Mouse (Mus musculus) kidney, embryonic 14.5 days (tissue): ENCODE results near the gene Hist1h4d. TPM values are rescaled to one million over a fixed set of nuclear protein-coding genes. Genes with fewer than 3 reads are reported as not detected.
A peak's percentile ranks its signal among the peaks of the same experiment; 100 is the strongest.
"Not testable (repeated sequence)": the region's sequence is repeated elsewhere in the genome, so short reads cannot be mapped to it uniquely, and the experiment has no call there.

Experiments
- ATAC-seq: fragments of 200-750 bp; cut with Nextera tagmentation; 2 replicates; pipeline ENCODE4 v1.8.0; 2017; ENCODE audit warnings: moderate number of reproducible peaks, mild to moderate bottlenecking, moderate TSS enrichment, moderate library complexity; ENCODE audit not compliant: low FRiP score, low TSS enrichment
- H3K27ac ChIP-seq: fragments of 300-500 bp; sonication (generic); 2 replicates; pipeline ENCODE4 v1.5.1; 2014; ENCODE audit warnings: low read depth, mild to moderate bottlenecking, low read length, moderate library complexity, mixed read lengths
- H3K27me3 ChIP-seq: fragments of 300-500 bp; sonication (generic); 2 replicates; pipeline ENCODE4 v1.6.1; 2014; ENCODE audit warnings: mild to moderate bottlenecking, low read length; ENCODE audit not compliant: control insufficient read depth, insufficient read depth
- H3K36me3 ChIP-seq: fragments of 300-500 bp; sonication (generic); 2 replicates; pipeline ENCODE4 v1.6.1; 2014; ENCODE audit warnings: low read length, mixed read lengths; ENCODE audit not compliant: control insufficient read depth, insufficient read depth
- H3K4me1 ChIP-seq: fragments of 300-500 bp; sonication (generic); 2 replicates; pipeline ENCODE4 v1.6.1; 2014; ENCODE audit warnings: low read length, mixed read lengths; ENCODE audit not compliant: control insufficient read depth, insufficient read depth
- H3K4me2 ChIP-seq: fragments of 300-500 bp; sonication (generic); replicated peaks from 2 replicates; pipeline ENCODE4 v1.6.1; 2014; ENCODE audit warnings: low read depth, mild to moderate bottlenecking, low read length
- H3K4me3 ChIP-seq: fragments of 300-500 bp; sonication (generic); 2 replicates; pipeline ENCODE4 v1.5.1; 2014; ENCODE audit warnings: mild to moderate bottlenecking, low read length
- H3K9ac ChIP-seq: fragments of 300-500 bp; sonication (generic); 2 replicates; pipeline ENCODE4 v1.6.1; 2014; ENCODE audit warnings: low read depth, mild to moderate bottlenecking, low read length, moderate library complexity
- H3K9me3 ChIP-seq: fragments of 300-500 bp; sonication (generic); 2 replicates; pipeline ENCODE4 v1.6.1; 2016; ENCODE audit warnings: low read length; ENCODE audit not compliant: control insufficient read depth
- WGBS: fragments of 180-500 bp; shearing (Covaris S2); extraction: QIAGEN DNeasy Blood & Tissue Kit; methylation state at CpG from one replicate; pipeline ENCODE4 v1.1.7; 2014; 5-methylcytosine and 5-hydroxymethylcytosine counted together
- microRNA-seq: library from miRNA; unstranded; fragments of <30 nt; microRNA quantifications from one replicate; pipeline ENCODE4, GENCODE M21; 2016
- polyA plus RNA-seq: library from polyadenylated mRNA; unstranded; fragments of >200 nt; fragmentation: Nextera tagmentation; extraction: Ambion mirVana; gene quantifications from 2 replicates; pipeline ENCODE4 v1.2.1, GENCODE M21; 2014

Hist1h4d gene
- polyA plus RNA-seq, 1 experiment from 2014 or later = 113 TPM

DNA sequence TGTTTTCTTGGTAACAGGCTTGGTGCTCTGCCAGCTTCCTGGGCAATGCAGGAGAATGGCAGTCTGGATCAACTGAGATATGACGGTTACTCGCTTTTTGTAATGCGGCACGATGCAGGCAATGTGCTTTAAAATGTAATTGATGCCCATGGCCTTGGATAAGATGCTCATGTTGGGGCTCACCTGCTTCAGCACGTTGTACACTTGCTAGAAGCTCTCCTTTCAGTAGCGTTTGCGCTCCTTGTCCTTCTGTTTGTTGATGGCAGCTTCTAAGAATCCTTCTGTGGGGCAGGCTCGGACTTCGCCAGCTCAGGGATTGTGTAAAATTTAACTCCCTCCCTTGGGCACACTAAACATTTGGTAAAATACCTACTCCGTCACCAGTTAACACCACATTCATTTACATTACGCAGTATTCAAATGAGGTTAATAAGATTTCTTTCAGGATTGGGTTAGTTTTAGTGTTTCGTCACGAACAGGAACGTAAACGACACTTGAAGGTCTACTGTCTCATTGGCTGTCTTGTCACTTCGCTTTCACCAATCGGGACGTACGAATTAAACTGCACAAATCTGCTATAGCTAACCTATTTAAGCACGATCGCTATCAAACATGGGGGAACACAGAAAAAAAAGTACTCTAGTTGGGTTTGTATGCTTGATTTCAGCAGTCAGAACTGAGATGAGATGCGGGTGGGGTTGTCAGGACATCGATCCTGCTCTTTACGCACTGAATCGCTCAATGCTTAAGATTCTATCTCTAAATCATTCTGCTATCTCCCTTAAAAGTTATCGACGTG lies 39.5 kb downstream of the Hist1h4d start, which contains the start of gene Hist1h2be:
TSS of gene Hist1h2be (minus strand) at position 392 of the 799 bp plus-strand sequence.
- Histone ChIP-seq H3K4me1 (peaks cover 3% of the 10 kb centered on the region; the same call in 1 of the 2 replicates), H3K9me3 (no peaks in the 10 kb centered on the region), H3K9ac (peak within 1 kb of the TSS; percentile 95), H3K4me2 (peak within 1 kb of the TSS; percentile 77), H3K27ac (peak within 1 kb of the TSS; percentile 99), H3K36me3 (no peaks in the 10 kb centered on the region), H3K4me3 (peak within 1 kb of the TSS; percentile 75), H3K27me3 (no peaks in the 10 kb centered on the region)
- under 1% methylated on average over 27 of the region's 27 CpGs for WGBS
- ATAC-seq = peak; percentile 85

DNA sequence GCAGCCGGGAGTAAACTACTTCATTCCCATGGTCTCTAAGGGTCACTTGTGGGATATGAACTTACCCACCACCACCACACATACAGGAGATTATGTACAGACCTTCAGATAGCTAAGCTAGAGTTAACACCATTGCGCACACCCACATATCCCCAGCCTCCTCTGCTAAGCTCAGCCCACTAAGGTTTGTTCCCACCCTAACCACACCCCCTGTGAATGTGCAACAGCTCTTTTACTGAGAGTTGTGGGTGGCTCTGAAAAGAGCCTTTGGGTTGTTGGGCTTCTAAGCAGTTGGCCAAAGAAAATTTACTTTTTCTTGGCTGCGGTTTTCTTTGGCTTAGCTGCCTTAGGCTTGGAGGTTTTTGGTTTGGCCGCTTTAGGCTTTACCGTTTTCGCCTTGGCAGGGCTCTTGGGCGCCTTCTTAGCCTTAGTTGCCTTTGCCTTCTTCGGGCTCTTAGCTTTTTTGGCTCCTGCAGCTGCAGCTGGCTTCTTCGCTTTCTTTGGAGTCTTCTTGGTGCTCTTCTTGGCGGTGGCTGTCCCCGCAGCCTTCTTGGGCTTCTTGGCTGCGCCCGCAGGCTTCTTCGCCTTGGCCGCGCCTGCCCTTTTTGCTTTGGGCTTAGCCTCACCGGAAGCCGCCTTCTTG lies 40.3 kb downstream of the Hist1h4d start:
- Histone ChIP-seq H3K27ac (peak overlapping the region; percentile 99), H3K9ac (peak overlapping the region; percentile 95), H3K9me3 (no peaks in the 10 kb centered on the region), H3K27me3 (no peaks in the 10 kb centered on the region), H3K4me1 (peaks cover 3% of the 10 kb centered on the region; the same call in 1 of the 2 replicates), H3K36me3 (no peaks in the 10 kb centered on the region), H3K4me3 (peak overlapping the region; percentile 75), H3K4me2 (peak overlapping the region; percentile 77)
- peak; percentile 84 for ATAC-seq
- under 1% methylated on average over 18 of the region's 18 CpGs for WGBS

- peak within 1 kb of the TSS; percentile 75 for H3K4me3 ChIP-seq
- peak within 1 kb of the TSS; percentile 95 for H3K9ac ChIP-seq
- not testable (repeated sequence) for H3K9me3 ChIP-seq, H3K4me1 ChIP-seq, H3K27me3 ChIP-seq, H3K36me3 ChIP-seq
- peak within 1 kb of the TSS; percentile 99 for H3K27ac ChIP-seq
- peak; percentile 96 for ATAC-seq
- under 1% methylated on average over 45 of the region's 53 CpGs for WGBS
- peak within 1 kb of the TSS; percentile 77 for H3K4me2 ChIP-seq
Observed at GRCm38 (mm10) chr13:23622175-23622671, 40.8 kb downstream of the Hist1h4d start, which contains the start of gene Hist1h1e. Gene Hist1h1e, minus strand, starts transcription at chr13:23622558.

GRCm38 (mm10) chr13:23622861-23623450 lies 41.6 kb downstream of the Hist1h4d start:
- Histone ChIP-seq H3K27me3 (no peaks in the 10 kb centered on the region), H3K9me3 (no peaks in the 10 kb centered on the region)

DNA sequence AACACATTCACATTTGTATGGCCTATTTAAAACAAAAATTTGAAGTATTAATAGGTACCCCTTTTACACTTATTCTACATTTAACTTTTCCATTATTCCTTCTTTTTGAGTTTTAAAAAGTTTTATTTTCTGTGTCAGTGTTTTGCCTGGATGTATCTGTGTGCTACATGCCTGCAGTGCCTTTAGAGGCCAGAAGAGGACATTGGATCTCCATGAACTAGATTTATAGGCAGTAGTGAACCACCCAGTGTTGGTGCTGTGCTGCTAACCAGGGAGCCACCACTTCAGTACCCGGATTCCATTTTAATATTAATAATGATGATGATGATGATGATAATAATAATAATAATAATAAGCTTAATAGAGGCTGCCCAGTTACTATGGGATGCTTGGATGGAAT lies 49.3 kb downstream of the Hist1h4d start:
- H3K9me3 ChIP-seq = no peaks in the 10 kb centered on the region
- ATAC-seq = no peak
- no peak overlapping the region for H3K27ac ChIP-seq
- no peak overlapping the region for H3K4me2 ChIP-seq
- H3K27me3 ChIP-seq = no peaks in the 10 kb centered on the region
- no peak overlapping the region for H3K9ac ChIP-seq
- H3K36me3 ChIP-seq = no peaks in the 10 kb centered on the region
- no peak overlapping the region for H3K4me3 ChIP-seq
- H3K4me1 ChIP-seq = no peaks in the 10 kb centered on the region
- 29% methylated on average over 1 of the region's 1 CpGs for WGBS

More at GRCm38 (mm10) chr13:23622861-23623450, 41.6 kb downstream of the Hist1h4d start:
- H3K9ac ChIP-seq = peak overlapping the region; percentile 95
- H3K36me3 ChIP-seq = no peaks in the 10 kb centered on the region
- peak overlapping the region; percentile 99 for H3K27ac ChIP-seq
- WGBS = 28% methylated on average over 7 of the region's 7 CpGs
- peak overlapping the region; percentile 77 for H3K4me2 ChIP-seq
- H3K4me3 ChIP-seq = peak overlapping the region; percentile 75; the same call in 1 of the 2 replicates
- peaks cover 3% of the 10 kb centered on the region; the same call in 1 of the 2 replicates for H3K4me1 ChIP-seq
- ATAC-seq = no peak

Small RNA genes lying within 50 kb of the gene (microRNA-seq; reads per million reads assigned to microRNA genes)
- gene Gm44297 (not detected), gene Gm44359 (not detected), gene Gm44394 (not detected)

Other genes starting within 250 kb of the Hist1h4d start
- 43.9 and 55.5 TPM in 2 replicates for gene Zfp322a, start 212.4 kb upstream of the Hist1h4d start, polyA plus RNA-seq
- gene Abt1, start 157.7 kb upstream of the Hist1h4d start, polyA plus RNA-seq = 12.5 and 13.5 TPM in 2 replicates
- gene Btn1a1, start 115.7 kb upstream of the Hist1h4d start, polyA plus RNA-seq = 0.09 TPM in 2 replicates
- gene Btn2a2, start 92.7 kb upstream of the Hist1h4d start, polyA plus RNA-seq = 0.31 and 0.87 TPM in 2 replicates
- 6.1 and 9.9 TPM in 2 replicates for gene Hist1h4h, start 50.5 kb upstream of the Hist1h4d start, polyA plus RNA-seq
- 13.8 and 28.7 TPM in 2 replicates for gene Hist1h2af, start 47.7 kb upstream of the Hist1h4d start, polyA plus RNA-seq
- gene Hist1h3g, start 46.2 kb upstream of the Hist1h4d start, polyA plus RNA-seq = 8.2 and 12.5 TPM in 2 replicates
- 1.4 and 2.9 TPM in 2 replicates for gene Hist1h2bh, start 38.2 kb upstream of the Hist1h4d start, polyA plus RNA-seq
- 1.2 and 2.0 TPM in 2 replicates for gene Hist1h3f, start 37.5 kb upstream of the Hist1h4d start, polyA plus RNA-seq
- 1.1 and 2.9 TPM in 2 replicates for gene Hist1h4f, start 29.9 kb upstream of the Hist1h4d start, polyA plus RNA-seq
- 0.70 and 1.2 TPM in 2 replicates for gene Hist1h1d, start 28.3 kb upstream of the Hist1h4d start, polyA plus RNA-seq
- gene Hist1h3e, start 19.2 kb upstream of the Hist1h4d start, polyA plus RNA-seq = 11.4 and 15.4 TPM in 2 replicates
- 114 and 155 TPM in 2 replicates for gene Hist1h2ae, start 10.4 kb upstream of the Hist1h4d start, polyA plus RNA-seq
- 7.9 and 12.9 TPM in 2 replicates for gene Hist1h2bg, start 10.2 kb upstream of the Hist1h4d start, polyA plus RNA-seq
- 6.7 and 10.8 TPM in 2 replicates for gene Hist1h2bf, start 7.4 kb upstream of the Hist1h4d start, polyA plus RNA-seq
- gene Hist1h2ad, start 7.2 kb upstream of the Hist1h4d start, polyA plus RNA-seq = 2.9 and 5.3 TPM in 2 replicates
- 12.0 and 14.7 TPM in 2 replicates for gene Hist1h3d, start 5.8 kb upstream of the Hist1h4d start, polyA plus RNA-seq
- 2.9 and 3.1 TPM in 2 replicates for gene Hist1h2be, start 39.5 kb downstream of the Hist1h4d start, polyA plus RNA-seq
- gene Hist1h1e, start 41.0 kb downstream of the Hist1h4d start, polyA plus RNA-seq = 17.6 and 20.4 TPM in 2 replicates
- gene Hist1h2ac, start 102.3 kb downstream of the Hist1h4d start, polyA plus RNA-seq = 1.3 and 1.9 TPM in 2 replicates
- 54.0 and 60.2 TPM in 2 replicates for gene Hist1h2bc, start 102.6 kb downstream of the Hist1h4d start, polyA plus RNA-seq
- not detected in 2 replicates for gene Hist1h1t, start 114.2 kb downstream of the Hist1h4d start, polyA plus RNA-seq
- 9.0 and 15.0 TPM in 2 replicates for gene Hist1h4c, start 116.9 kb downstream of the Hist1h4d start, polyA plus RNA-seq
- gene Hfe, start 129.3 kb downstream of the Hist1h4d start, polyA plus RNA-seq = 6.0 and 7.6 TPM in 2 replicates
- gene Hist1h1c, start 157.2 kb downstream of the Hist1h4d start, polyA plus RNA-seq = 21.6 and 28.4 TPM in 2 replicates
- 12.7 and 18.3 TPM in 2 replicates for gene Hist1h3c, start 164.0 kb downstream of the Hist1h4d start, polyA plus RNA-seq
- gene Hist1h2bb, start 165.1 kb downstream of the Hist1h4d start, polyA plus RNA-seq = 2.7 and 6.8 TPM in 2 replicates
- gene Hist1h2ab, start 169.5 kb downstream of the Hist1h4d start, polyA plus RNA-seq = 70.3 and 91.4 TPM in 2 replicates
- 12.5 and 22.2 TPM in 2 replicates for gene Hist1h3b, start 170.7 kb downstream of the Hist1h4d start, polyA plus RNA-seq
- gene Hist1h4b, start 175.4 kb downstream of the Hist1h4d start, polyA plus RNA-seq = 7.0 and 9.2 TPM in 2 replicates
- 1.3 and 1.9 TPM in 2 replicates for gene Hist1h4a, start 179.6 kb downstream of the Hist1h4d start, polyA plus RNA-seq
- 8.8 and 11.6 TPM in 2 replicates for gene Hist1h3a, start 180.8 kb downstream of the Hist1h4d start, polyA plus RNA-seq
- gene Hist1h1a, start 182.1 kb downstream of the Hist1h4d start, polyA plus RNA-seq = 3.5 and 6.5 TPM in 2 replicates
- gene Trim38, start 188.3 kb downstream of the Hist1h4d start, polyA plus RNA-seq = not detected in 2 replicates
- gene Slc17a2, start 225.4 kb downstream of the Hist1h4d start, polyA plus RNA-seq = 0.07 and 0.12 TPM in 2 replicates